Mouse (Mus musculus): Measurements from ENCODE around the gene Sbk3. TPM values are rescaled to one million over a fixed set of nuclear protein-coding genes. Genes with fewer than 3 reads are reported as not detected.
A peak's percentile ranks its signal among the peaks of the same experiment; 100 is the strongest.

Gene Sbk3
- polyA plus RNA-seq, 1 experiment, result not detected

- 46% methylated on average over 5 of the region's 5 CpGs for WGBS
- H3K27ac ChIP-seq (ENCODE audit: insufficient read depth, low read depth, low read length), result no peak overlapping the region
- H3K36me3 ChIP-seq (ENCODE audit: control insufficient read depth, insufficient read depth, low read length), result no peaks in the 10 kb centered on the region
- no peak overlapping the region for H3K4me3 ChIP-seq (ENCODE audit: low read depth, low read length)
- no peak for TF ChIP-seq POLR2A (IDR thresholded peaks at IDR 0.05; ENCODE audit: low read depth, low read length)
- TF ChIP-seq CTCF (IDR thresholded peaks at IDR 0.05; ENCODE audit: extremely low read depth, insufficient read length, insufficient replicate concordance, low read depth, low read length), result no peak
- no peaks in the 10 kb centered on the region for H3K27me3 ChIP-seq (ENCODE audit: control insufficient read depth, insufficient read depth, low read length)
- no peaks in the 10 kb centered on the region for H3K4me1 ChIP-seq (ENCODE audit: control insufficient read depth, insufficient read depth, insufficient read length, low read length)
These were observed 7.4 kb downstream of the Sbk3 start for GRCm38 (mm10) chr7:4963527-4963926.

GRCm38 (mm10) chr7:4957361-4957760 lies 13.6 kb downstream of the Sbk3 start:
- Histone ChIP-seq H3K4me3 (ENCODE audit: low read depth, low read length) (no peak overlapping the region), H3K27ac (ENCODE audit: insufficient read depth, low read depth, low read length) (no peak overlapping the region), H3K36me3 (ENCODE audit: control insufficient read depth, insufficient read depth, low read length) (no peaks in the 10 kb centered on the region), H3K27me3 (ENCODE audit: control insufficient read depth, insufficient read depth, low read length) (no peaks in the 10 kb centered on the region), H3K4me1 (ENCODE audit: control insufficient read depth, insufficient read depth, insufficient read length, low read length) (no peaks in the 10 kb centered on the region)
- 79% methylated on average over 10 of the region's 10 CpGs for WGBS
- TF ChIP-seq POLR2A (IDR thresholded peaks at IDR 0.05; ENCODE audit: low read depth, low read length), result no peak
- TF ChIP-seq CTCF (IDR thresholded peaks at IDR 0.05; ENCODE audit: extremely low read depth, insufficient read length, insufficient replicate concordance, low read depth, low read length), result no peak

DNA sequence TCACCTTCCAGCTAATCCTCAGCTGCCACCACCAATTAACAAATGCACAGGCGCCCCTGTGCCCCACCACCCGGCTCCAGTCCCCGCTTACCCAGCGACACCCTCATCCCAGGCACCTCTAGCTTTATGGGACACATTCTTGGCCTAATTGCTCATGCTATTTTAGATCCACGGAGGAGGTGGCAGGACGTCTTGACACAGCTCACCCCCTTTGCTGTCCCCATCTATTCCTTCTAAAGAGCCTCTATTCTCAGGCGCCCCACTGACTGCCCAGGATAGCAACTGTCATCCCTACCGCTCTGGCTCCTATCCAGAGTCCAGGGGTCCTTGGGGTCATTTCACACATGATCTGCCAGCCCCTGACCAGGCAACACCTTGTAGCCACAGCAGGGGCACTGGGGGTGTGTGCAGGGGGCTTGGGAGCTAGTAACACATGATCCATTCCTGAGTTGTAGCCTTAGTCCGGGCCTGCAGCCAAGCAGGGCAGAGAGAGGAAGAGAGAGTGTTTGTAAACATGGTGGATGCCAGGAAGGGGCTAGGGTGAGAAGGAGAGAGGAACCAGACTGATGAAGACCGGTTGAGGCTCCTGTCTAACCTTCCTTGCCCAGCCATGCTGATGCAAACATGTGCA lies 17.0 kb downstream of the Sbk3 start:
- TF ChIP-seq POLR2A (IDR thresholded peaks at IDR 0.05; ENCODE audit: low read depth, low read length) (no peak), CTCF (IDR thresholded peaks at IDR 0.05; ENCODE audit: extremely low read depth, insufficient read length, insufficient replicate concordance, low read depth, low read length) (no peak)
- no peaks in the 10 kb centered on the region for H3K36me3 ChIP-seq (ENCODE audit: control insufficient read depth, insufficient read depth, low read length)
- H3K4me3 ChIP-seq (ENCODE audit: low read depth, low read length), result no peak overlapping the region
- no peak overlapping the region for H3K27ac ChIP-seq (ENCODE audit: insufficient read depth, low read depth, low read length)
- H3K4me1 ChIP-seq (ENCODE audit: control insufficient read depth, insufficient read depth, insufficient read length, low read length), result no peaks in the 10 kb centered on the region
- 39% methylated on average over 10 of the region's 10 CpGs for WGBS
- H3K27me3 ChIP-seq (ENCODE audit: control insufficient read depth, insufficient read depth, low read length), result no peaks in the 10 kb centered on the region

- 74% methylated on average over 19 of the region's 19 CpGs for WGBS
- TF ChIP-seq POLR2A (IDR thresholded peaks at IDR 0.05; ENCODE audit: low read depth, low read length), result no peak
- TF ChIP-seq CTCF (IDR thresholded peaks at IDR 0.05; ENCODE audit: extremely low read depth, insufficient read length, insufficient replicate concordance, low read depth, low read length), result no peak
- no peaks in the 10 kb centered on the region for H3K4me1 ChIP-seq (ENCODE audit: control insufficient read depth, insufficient read depth, insufficient read length, low read length)
These were observed 20.2 kb downstream of the Sbk3 start for GRCm38 (mm10) chr7:4950561-4951342.

DNA sequence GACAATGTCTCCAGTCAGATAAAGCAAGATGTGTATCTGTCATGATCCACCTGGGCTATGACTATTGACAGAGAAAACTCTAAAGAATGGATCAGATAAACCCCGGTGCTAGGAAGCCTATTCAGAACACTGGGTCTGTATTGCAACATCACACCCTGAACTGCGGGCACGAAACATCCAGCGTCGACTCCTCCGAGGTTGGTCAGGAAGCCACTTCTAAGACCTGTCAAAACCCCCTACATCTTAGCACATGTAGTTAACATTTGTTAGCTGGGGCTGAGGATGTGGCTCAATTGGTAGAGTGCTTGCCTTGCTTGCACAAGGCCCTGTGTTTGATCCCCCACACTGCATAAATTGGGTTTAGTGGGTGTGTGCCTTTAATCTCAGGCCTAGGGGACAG lies 22.6 kb downstream of the Sbk3 start:
- TF ChIP-seq CTCF (IDR thresholded peaks at IDR 0.05; ENCODE audit: extremely low read depth, insufficient read length, insufficient replicate concordance, low read depth, low read length) (no peak), POLR2A (IDR thresholded peaks at IDR 0.05; ENCODE audit: low read depth, low read length) (no peak)
- Histone ChIP-seq H3K27ac (ENCODE audit: insufficient read depth, low read depth, low read length) (no peak overlapping the region), H3K36me3 (ENCODE audit: control insufficient read depth, insufficient read depth, low read length) (no peaks in the 10 kb centered on the region), H3K27me3 (ENCODE audit: control insufficient read depth, insufficient read depth, low read length) (no peaks in the 10 kb centered on the region), H3K4me1 (ENCODE audit: control insufficient read depth, insufficient read depth, insufficient read length, low read length) (peaks cover 4% of the 10 kb centered on the region), H3K4me3 (ENCODE audit: low read depth, low read length) (no peak overlapping the region)
- WGBS, result 43% methylated on average over 6 of the region's 6 CpGs

More at GRCm38 (mm10) chr7:4950561-4951342, 20.2 kb downstream of the Sbk3 start:
- no peaks in the 10 kb centered on the region for H3K27me3 ChIP-seq (ENCODE audit: control insufficient read depth, insufficient read depth, low read length)
- H3K27ac ChIP-seq (ENCODE audit: insufficient read depth, low read depth, low read length), result no peak overlapping the region
- no peaks in the 10 kb centered on the region for H3K36me3 ChIP-seq (ENCODE audit: control insufficient read depth, insufficient read depth, low read length)
- no peak overlapping the region for H3K4me3 ChIP-seq (ENCODE audit: low read depth, low read length)

DNA sequence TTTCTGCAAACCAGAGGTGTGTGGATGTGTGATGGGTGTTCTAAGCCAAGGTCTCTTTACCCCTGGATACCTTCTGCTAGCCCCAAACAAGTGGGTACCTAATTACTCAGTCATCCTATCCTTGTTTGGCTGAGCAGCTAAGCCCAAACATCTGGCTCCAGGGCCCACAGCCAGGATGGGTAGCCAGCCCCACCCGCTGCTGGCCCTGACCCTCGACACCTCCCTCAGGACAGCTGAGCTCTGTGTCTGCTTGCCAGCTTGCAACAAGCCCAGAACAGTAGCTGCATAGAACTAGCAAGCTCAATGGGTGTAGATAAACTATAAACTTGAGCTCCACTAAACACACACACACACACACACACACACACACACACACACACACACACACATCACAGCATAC lies 23.1 kb downstream of the Sbk3 start:
- TF ChIP-seq POLR2A (IDR thresholded peaks at IDR 0.05; ENCODE audit: low read depth, low read length), result no peak
- TF ChIP-seq CTCF (IDR thresholded peaks at IDR 0.05; ENCODE audit: extremely low read depth, insufficient read length, insufficient replicate concordance, low read depth, low read length), result no peak
- H3K36me3 ChIP-seq (ENCODE audit: control insufficient read depth, insufficient read depth, low read length), result no peaks in the 10 kb centered on the region
- no peak overlapping the region for H3K4me3 ChIP-seq (ENCODE audit: low read depth, low read length)
- peaks cover 4% of the 10 kb centered on the region for H3K4me1 ChIP-seq (ENCODE audit: control insufficient read depth, insufficient read depth, insufficient read length, low read length)
- no peaks in the 10 kb centered on the region for H3K27me3 ChIP-seq (ENCODE audit: control insufficient read depth, insufficient read depth, low read length)
- 18% methylated on average over 2 of the region's 2 CpGs for WGBS
- no peak overlapping the region for H3K27ac ChIP-seq (ENCODE audit: insufficient read depth, low read depth, low read length)

GRCm38 (mm10) chr7:4943223-4943815 lies 27.6 kb downstream of the Sbk3 start:
- Histone ChIP-seq H3K36me3 (ENCODE audit: control insufficient read depth, insufficient read depth, low read length) (no peaks in the 10 kb centered on the region), H3K4me3 (ENCODE audit: low read depth, low read length) (peak overlapping the region; percentile 63), H3K27ac (ENCODE audit: insufficient read depth, low read depth, low read length) (no peak overlapping the region), H3K27me3 (ENCODE audit: control insufficient read depth, insufficient read depth, low read length) (no peaks in the 10 kb centered on the region), H3K4me1 (ENCODE audit: control insufficient read depth, insufficient read depth, insufficient read length, low read length) (peaks cover 6% of the 10 kb centered on the region)
- WGBS, result 6% methylated on average over 15 of the region's 15 CpGs
- TF ChIP-seq POLR2A (IDR thresholded peaks at IDR 0.05; ENCODE audit: low read depth, low read length) (no peak), CTCF (IDR thresholded peaks at IDR 0.05; ENCODE audit: extremely low read depth, insufficient read length, insufficient replicate concordance, low read depth, low read length) (peak; percentile 98)

Measured in small intestine, adult 2 months (tissue).